Mouse (Mus musculus) heart, postnatal 0 days (tissue): ENCODE measurements around the gene Sumf1.

Source experiments
- CTCF ChIP-seq: IDR thresholded peaks from 2 replicates; pipeline ENCODE4 v1.5.1; 2016; ENCODE audit warnings: antibody characterized with exemption, control low read depth, low read depth
- EP300 ChIP-seq: IDR thresholded peaks from 2 replicates; pipeline ENCODE4 v1.6.1; 2016; ENCODE audit warnings: antibody characterized with exemption, low read depth

DNA sequence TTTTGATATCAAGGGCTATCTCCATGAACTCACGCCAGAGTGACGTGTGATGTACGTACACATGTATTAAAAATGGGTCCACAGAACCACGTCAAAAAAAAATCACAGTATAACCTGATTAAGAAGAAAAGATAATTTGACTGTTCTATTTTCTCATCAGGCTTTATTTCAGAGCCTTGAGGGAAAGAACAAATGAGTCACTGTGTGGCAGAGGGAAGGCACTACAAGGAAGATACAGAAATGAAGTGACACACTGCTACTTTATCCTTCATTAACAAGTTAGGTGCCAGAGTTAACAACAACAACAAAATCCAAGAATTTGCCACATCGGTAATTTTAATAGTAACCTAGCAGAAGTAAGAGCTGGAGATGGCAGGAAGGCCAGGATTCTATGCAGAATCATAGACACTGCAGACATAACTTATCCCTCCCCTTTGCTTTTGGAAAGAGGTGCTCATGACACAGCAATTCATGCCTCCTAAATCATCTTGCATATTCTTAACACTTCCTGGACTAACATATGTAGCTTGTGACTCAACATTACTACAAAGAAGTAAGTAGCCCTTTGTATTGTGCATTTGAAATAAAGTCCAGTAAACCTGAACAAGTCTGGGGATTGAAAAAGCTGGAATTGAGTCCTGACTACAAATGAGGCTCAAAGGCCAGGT lies 53.0 kb downstream of the Sumf1 start:
- no peak for TF ChIP-seq CTCF
- TF ChIP-seq EP300: no peak
